Mouse (Mus musculus) erythroid progenitor cell, adult 5-6 weeks (primary cell): ENCODE results near the gene 0610012G03Rik. TPM values are rescaled to one million over a fixed set of nuclear protein-coding genes. Genes with fewer than 3 reads are reported as not detected.
A peak's percentile ranks its signal among the peaks of the same experiment; 100 is the strongest.

Experiments used
- ATAC-seq: replicated peaks from 2 replicates; pipeline ENCODE4 v1.8.0; 2016; ENCODE audit warnings: moderate number of reproducible peaks, mild to moderate bottlenecking, moderate TSS enrichment, inconsistent platforms; ENCODE audit not compliant: poor library complexity, low FRiP score, severe bottlenecking
- total RNA-seq, 2 experiments: library from RNA; stranded (forward) in 1 of 2; stranded (reverse) in 1 of 2; fragments of 150-400 nt in 1 of 2; fragments of 186-747, 209-891 nt in 1 of 2; gene quantifications; 2 replicates each; pipeline versions ENCODE4 v1.2.3 to v1.2.4; 2015 to 2017; ENCODE audit warnings: low replicate concordance in 2 of 2

0610012G03Rik gene
- total RNA-seq, 2 experiments from 2014 or later: 10.5 TPM; not detected in 1

- no peak for ATAC-seq
These were observed 14.3 kb downstream of the 0610012G03Rik start, which contains the start of gene Pigz for GRCm38 (mm10) chr16:31933751-31934549. Gene Pigz, plus strand, starts transcription at chr16:31933851.

GRCm38 (mm10) chr16:31932840-31933697 is 15.2 kb downstream of the 0610012G03Rik start:
- peak; percentile 43; the same call in 1 of the 2 replicates for ATAC-seq

- no peak for ATAC-seq
These were observed 16.0 kb downstream of the 0610012G03Rik start for GRCm38 (mm10) chr16:31932255-31932654.

- ATAC-seq: no peak
These were observed 17.0 kb downstream of the 0610012G03Rik start for GRCm38 (mm10) chr16:31931330-31931729.

GRCm38 (mm10) chr16:31927412-31927811 is 20.9 kb downstream of the 0610012G03Rik start:
- ATAC-seq: no peak

GRCm38 (mm10) chr16:31926547-31927182 is 21.6 kb downstream of the 0610012G03Rik start:
- no peak for ATAC-seq

GRCm38 (mm10) chr16:31926091-31926490 is 22.2 kb downstream of the 0610012G03Rik start:
- no peak for ATAC-seq

GRCm38 (mm10) chr16:31924368-31924767 is 23.9 kb downstream of the 0610012G03Rik start:
- ATAC-seq: no peak

GRCm38 (mm10) chr16:31918248-31918724 is 30.0 kb downstream of the 0610012G03Rik start:
- 0 out of 2 replicates have a peak, but pooled peaks have one; percentile 71 for ATAC-seq

- ATAC-seq: no peak
These were observed 30.5 kb downstream of the 0610012G03Rik start for GRCm38 (mm10) chr16:31917776-31918175.

- ATAC-seq: no peak
These were observed 37.9 kb downstream of the 0610012G03Rik start for GRCm38 (mm10) chr16:31910281-31910847.

GRCm38 (mm10) chr16:31908959-31909358 is 39.3 kb downstream of the 0610012G03Rik start:
- no peak for ATAC-seq

- ATAC-seq: no peak
These were observed 41.4 kb downstream of the 0610012G03Rik start for GRCm38 (mm10) chr16:31906896-31907295.

GRCm38 (mm10) chr16:31905891-31906825 is 42.1 kb downstream of the 0610012G03Rik start:
- ATAC-seq: no peak

- no peak for ATAC-seq
These were observed 43.0 kb downstream of the 0610012G03Rik start for GRCm38 (mm10) chr16:31905331-31905730.

GRCm38 (mm10) chr16:31903239-31903638 is 45.1 kb downstream of the 0610012G03Rik start:
- no peak for ATAC-seq

- no peak for ATAC-seq
These were observed 46.4 kb downstream of the 0610012G03Rik start for GRCm38 (mm10) chr16:31901886-31902285.

GRCm38 (mm10) chr16:31898546-31899326 is 49.6 kb downstream of the 0610012G03Rik start:
- no peak for ATAC-seq
